Mouse (Mus musculus) stomach, embryonic 14.5 days (tissue): ENCODE measurements around the gene Ttc8. TPM values are rescaled to one million over a fixed set of nuclear protein-coding genes. Genes with fewer than 3 reads are reported as not detected.

Experiments used
- ATAC-seq: fragments of 200-750 bp; cut with Nextera tagmentation; 2 replicates; pipeline ENCODE4 v1.8.0; 2017; ENCODE audit warnings: low read depth, moderate TSS enrichment; ENCODE audit not compliant: insufficient number of reproducible peaks, insufficient read depth, low FRiP score
- H3K27ac ChIP-seq: fragments of 300-500 bp; sonication (generic); 2 replicates; pipeline ENCODE4 v1.5.1; 2014; ENCODE audit warnings: mild to moderate bottlenecking, low read length, moderate library complexity, mixed read lengths
- H3K27me3 ChIP-seq: fragments of 300-500 bp; sonication (generic); 2 replicates; pipeline ENCODE4 v1.6.1; 2014; ENCODE audit warnings: low read length, control low read depth, mixed read lengths; ENCODE audit not compliant: control insufficient read depth, insufficient read depth
- H3K36me3 ChIP-seq: fragments of 300-500 bp; sonication (generic); 2 replicates; pipeline ENCODE4 v1.6.1; 2014; ENCODE audit warnings: mild to moderate bottlenecking, control low read depth, low read length, moderate library complexity, mixed read lengths; ENCODE audit not compliant: control insufficient read depth, insufficient read depth
- H3K4me1 ChIP-seq: fragments of 300-500 bp; sonication (generic); 2 replicates; pipeline ENCODE4 v1.6.1; 2014; ENCODE audit warnings: low read length, control low read depth, mixed read lengths; ENCODE audit not compliant: control insufficient read depth, insufficient read depth
- H3K4me2 ChIP-seq: fragments of 300-500 bp; sonication (generic); replicated peaks from 2 replicates; pipeline ENCODE4 v1.6.1; 2014; ENCODE audit warnings: low read depth, low read length, control low read depth
- H3K4me3 ChIP-seq: fragments of 300-500 bp; sonication (generic); 2 replicates; pipeline ENCODE4 v1.5.1; 2014; ENCODE audit warnings: low read depth, low read length, control low read depth
- H3K9ac ChIP-seq: fragments of 300-500 bp; sonication (generic); replicated peaks from 2 replicates; pipeline ENCODE4 v1.6.1; 2014; ENCODE audit warnings: low read depth, mild to moderate bottlenecking, control low read depth, low read length, moderate library complexity, mixed read lengths
- H3K9me3 ChIP-seq: fragments of 300-500 bp; sonication (generic); 2 replicates; pipeline ENCODE4 v1.6.1; 2016; ENCODE audit warnings: low read depth, low read length, control low read depth; ENCODE audit not compliant: control insufficient read depth
- WGBS: fragments of 180-500 bp; shearing (Covaris S2); extraction: QIAGEN DNeasy Blood & Tissue Kit; methylation state at CpG from one replicate; pipeline ENCODE4 v1.1.7; 2014; 5-methylcytosine and 5-hydroxymethylcytosine counted together
- polyA plus RNA-seq: library from polyadenylated mRNA; unstranded; fragments of >200 nt; fragmentation: Nextera tagmentation; extraction: Ambion mirVana; gene quantifications from 2 replicates; pipeline ENCODE4 v1.2.1, GENCODE M21; 2014

Ttc8 gene
- polyA plus RNA-seq = 33.2 and 34.3 TPM in 2 replicates

GRCm38 (mm10) chr12:98920194-98920991, at the start of gene Ttc8:
Ttc8 (plus strand) TSS chr12:98920574.
- H3K9ac ChIP-seq = peak within 1 kb of the TSS; percentile 66
- WGBS = under 1% methylated on average over 35 of the region's 35 CpGs
- peak within 1 kb of the TSS; percentile 57 for H3K4me3 ChIP-seq
- 0 out of 2 replicates have a peak, but pooled peaks cover 4% of the 10 kb centered on the region for H3K4me1 ChIP-seq
- H3K27ac ChIP-seq = peak within 1 kb of the TSS; percentile 64
- H3K4me2 ChIP-seq = peak within 1 kb of the TSS; percentile 79
- no peaks in the 10 kb centered on the region for H3K9me3 ChIP-seq
- ATAC-seq = peak; percentile 95
- no peaks in the 10 kb centered on the region for H3K27me3 ChIP-seq
- no peaks in the 10 kb centered on the region for H3K36me3 ChIP-seq

DNA sequence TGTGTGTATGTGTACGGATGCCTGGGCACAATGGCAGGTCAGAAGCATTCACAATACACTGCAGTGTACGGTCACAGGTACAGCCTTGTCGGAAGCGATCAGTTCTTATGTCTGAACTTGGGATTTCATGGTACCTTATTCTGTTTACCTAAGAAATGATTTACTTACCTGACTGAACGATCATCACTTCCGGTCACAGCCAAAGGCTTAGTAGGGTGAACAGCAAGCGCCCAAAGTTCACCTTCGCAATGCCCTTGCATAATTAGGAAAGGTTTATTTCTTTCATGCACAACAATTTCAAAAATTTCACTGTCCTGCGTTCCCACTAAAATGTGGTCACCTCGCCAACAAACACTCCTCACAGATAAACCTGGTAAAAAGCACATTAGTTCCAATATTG, 47.5 kb upstream of the Ttc8 start:
- Histone ChIP-seq H3K4me1 (no peaks in the 10 kb centered on the region), H3K4me2 (no peak overlapping the region), H3K9ac (no peak overlapping the region), H3K9me3 (no peaks in the 10 kb centered on the region), H3K27me3 (no peaks in the 10 kb centered on the region), H3K4me3 (no peak overlapping the region), H3K36me3 (no peaks in the 10 kb centered on the region), H3K27ac (no peak overlapping the region)
- 85% methylated on average over 10 of the region's 10 CpGs for WGBS
- no peak for ATAC-seq

GRCm38 (mm10) chr12:98875216-98875615, 45.2 kb upstream of the Ttc8 start:
- no peaks in the 10 kb centered on the region for H3K9me3 ChIP-seq

GRCm38 (mm10) chr12:98878693-98879092, 41.7 kb upstream of the Ttc8 start:
- Histone ChIP-seq H3K36me3 (no peaks in the 10 kb centered on the region), H3K27me3 (no peaks in the 10 kb centered on the region), H3K9ac (no peak overlapping the region), H3K4me2 (no peak overlapping the region), H3K9me3 (no peaks in the 10 kb centered on the region), H3K4me3 (no peak overlapping the region), H3K27ac (no peak overlapping the region), H3K4me1 (no peaks in the 10 kb centered on the region)
- ATAC-seq = no peak
- WGBS = 73% methylated on average over 1 of the region's 1 CpGs

More at GRCm38 (mm10) chr12:98875216-98875615, 45.2 kb upstream of the Ttc8 start:
- no peak overlapping the region for H3K27ac ChIP-seq
- no peaks in the 10 kb centered on the region for H3K27me3 ChIP-seq
- no peak overlapping the region for H3K9ac ChIP-seq
- ATAC-seq = no peak
- H3K4me1 ChIP-seq = no peaks in the 10 kb centered on the region
- H3K4me2 ChIP-seq = no peak overlapping the region
- WGBS = 62% methylated on average over 2 of the region's 2 CpGs
- H3K36me3 ChIP-seq = no peaks in the 10 kb centered on the region
- H3K4me3 ChIP-seq = no peak overlapping the region

DNA sequence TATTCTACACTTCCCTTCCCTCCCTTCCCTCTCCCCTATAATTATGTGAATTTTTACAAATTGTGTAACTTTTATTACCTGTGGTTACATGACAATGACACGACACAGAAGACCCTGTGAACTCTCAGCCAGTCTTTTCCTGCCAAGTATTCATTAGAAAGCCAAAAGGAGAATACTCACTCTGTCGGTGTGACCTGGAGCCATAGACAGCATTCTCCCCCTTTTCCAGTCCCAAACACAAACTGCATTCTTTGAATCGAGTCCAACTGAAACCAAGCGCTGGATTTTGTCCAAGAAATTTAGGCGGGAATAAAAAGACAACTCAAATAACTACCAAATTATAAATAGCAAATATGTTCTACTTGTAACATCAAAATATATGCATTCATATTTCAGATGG, 38.6 kb upstream of the Ttc8 start:
- Histone ChIP-seq H3K9ac (no peak overlapping the region), H3K36me3 (no peaks in the 10 kb centered on the region), H3K27ac (no peak overlapping the region), H3K27me3 (no peaks in the 10 kb centered on the region), H3K9me3 (no peaks in the 10 kb centered on the region), H3K4me3 (no peak overlapping the region), H3K4me2 (no peak overlapping the region), H3K4me1 (no peaks in the 10 kb centered on the region)
- ATAC-seq = no peak
- WGBS = 45% methylated on average over 5 of the region's 5 CpGs

DNA sequence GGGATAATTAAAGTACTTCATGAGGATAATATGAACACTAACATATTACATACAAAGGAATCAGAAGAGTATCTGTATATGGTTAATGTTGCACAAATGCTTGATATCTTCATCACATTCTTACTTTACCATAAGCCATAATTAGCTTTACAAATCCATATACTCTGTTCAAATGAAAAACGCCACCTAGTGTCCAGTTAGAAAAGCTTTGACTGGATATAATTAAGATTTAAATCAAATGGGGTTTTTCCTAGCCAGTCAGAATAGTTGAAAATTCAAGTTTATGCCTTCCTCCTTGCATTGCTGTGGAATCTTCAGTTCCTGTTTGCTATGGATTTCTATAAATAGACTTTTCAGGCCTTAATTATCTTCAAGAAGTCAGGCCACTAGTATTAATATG, 35.9 kb upstream of the Ttc8 start:
- H3K36me3 ChIP-seq = no peaks in the 10 kb centered on the region
- no peaks in the 10 kb centered on the region for H3K4me1 ChIP-seq
- no peak overlapping the region for H3K9ac ChIP-seq
- WGBS = 6% methylated on average over 1 of the region's 1 CpGs
- H3K27ac ChIP-seq = no peak overlapping the region
- ATAC-seq = no peak
- H3K9me3 ChIP-seq = no peaks in the 10 kb centered on the region
- no peak overlapping the region for H3K4me2 ChIP-seq
- no peaks in the 10 kb centered on the region for H3K27me3 ChIP-seq
- no peak overlapping the region for H3K4me3 ChIP-seq

DNA sequence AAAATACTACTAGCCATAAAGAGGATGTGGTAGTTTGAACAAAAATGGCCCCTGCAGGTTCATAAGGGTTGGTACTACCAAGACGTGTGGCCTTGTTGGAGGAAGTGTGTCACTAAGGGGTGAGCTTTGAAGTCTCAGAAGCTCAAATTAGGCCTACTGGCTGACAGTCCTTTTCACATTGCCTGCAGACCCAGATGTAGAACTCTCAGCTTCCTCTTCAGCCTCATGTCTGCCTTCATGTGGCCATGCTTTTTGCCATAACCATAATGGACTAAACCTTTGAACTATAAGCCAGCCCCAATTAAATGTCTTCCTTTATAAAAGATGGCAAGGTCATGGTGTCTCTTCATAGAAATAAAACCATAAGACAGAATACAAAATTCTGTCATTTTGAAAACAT, 23.6 kb upstream of the Ttc8 start:
- H3K27me3 ChIP-seq = no peaks in the 10 kb centered on the region
- H3K27ac ChIP-seq = no peak overlapping the region
- H3K4me2 ChIP-seq = no peak overlapping the region
- H3K9me3 ChIP-seq = no peaks in the 10 kb centered on the region
- 64% methylated on average over 1 of the region's 1 CpGs for WGBS
- ATAC-seq = no peak
- no peaks in the 10 kb centered on the region for H3K36me3 ChIP-seq
- H3K4me1 ChIP-seq = no peaks in the 10 kb centered on the region
- H3K9ac ChIP-seq = no peak overlapping the region
- no peak overlapping the region for H3K4me3 ChIP-seq

GRCm38 (mm10) chr12:98899676-98900075, 20.7 kb upstream of the Ttc8 start:
- ATAC-seq = no peak
- Histone ChIP-seq H3K4me2 (no peak overlapping the region), H3K27ac (no peak overlapping the region), H3K9ac (no peak overlapping the region), H3K4me3 (peak overlapping the region; percentile 67; the same call in 1 of the 2 replicates), H3K9me3 (no peaks in the 10 kb centered on the region), H3K27me3 (no peaks in the 10 kb centered on the region), H3K4me1 (no peaks in the 10 kb centered on the region), H3K36me3 (no peaks in the 10 kb centered on the region)
- WGBS = 76% methylated on average over 6 of the region's 6 CpGs
